Mouse (Mus musculus): Measurements from ENCODE around the gene Ppm1j. TPM values are rescaled to one million over a fixed set of nuclear protein-coding genes. Genes with fewer than 3 reads are reported as not detected.

Ppm1j gene
- total and polyA plus RNA-seq, 2 experiments, result 0.28 to 1.4 TPM

DNA sequence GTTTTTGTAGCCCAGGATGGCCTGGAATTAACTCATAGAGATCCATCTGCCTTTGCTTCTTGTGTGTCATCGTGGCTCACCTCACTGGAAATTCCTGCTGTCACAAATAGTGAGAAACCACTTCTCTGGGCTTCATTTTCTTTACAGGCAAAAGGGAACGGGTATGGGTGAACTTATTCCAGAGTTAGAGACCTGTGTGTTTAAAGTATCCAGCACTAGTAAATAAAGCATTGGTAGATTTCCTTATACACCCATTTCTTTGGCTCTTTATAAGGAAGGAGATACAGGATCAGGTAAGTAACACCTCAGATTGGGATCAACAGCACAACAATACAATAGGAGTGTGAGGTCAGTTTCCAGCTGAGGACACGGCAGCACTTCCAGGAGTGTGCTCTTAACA lies 7.2 kb downstream of the Ppm1j start, which contains the start of gene Rhoc:
TSS of gene Rhoc (plus strand) at position 301 of the 400 bp plus-strand sequence.
- H3K27me3 ChIP-seq (ENCODE audit: control insufficient read depth, insufficient read depth, low read length), result no peaks in the 10 kb centered on the region
- TF ChIP-seq POLR2A (IDR thresholded peaks at IDR 0.05; ENCODE audit: extremely low read depth, insufficient read depth, low read length) (no peak), CTCF (IDR thresholded peaks at IDR 0.05; ENCODE audit: low read depth, low read length) (no peak)
- no peaks in the 10 kb centered on the region for H3K36me3 ChIP-seq (ENCODE audit: control insufficient read depth, insufficient read depth, low read length)
- H3K27ac ChIP-seq (replicated peaks; ENCODE audit: insufficient read depth, low read depth, low read length), result peak within 1 kb of the TSS; percentile 59
- no peak for DNase-seq (ENCODE audit: extremely low read depth, low read depth, low spot score)
- H3K4me3 ChIP-seq (ENCODE audit: insufficient read depth, low read depth, low read length), result peak within 1 kb of the TSS; percentile 82
- 43% methylated on average over 3 of the region's 3 CpGs for WGBS
- peaks cover 7% of the 10 kb centered on the region for H3K4me1 ChIP-seq (ENCODE audit: control insufficient read depth, insufficient read depth, low read length)
- H3K9ac ChIP-seq (ENCODE audit: low read depth, low read length), result peak within 1 kb of the TSS; percentile 89
- no peaks in the 10 kb centered on the region for H3K79me2 ChIP-seq (ENCODE audit: control insufficient read depth, insufficient read depth, low read length)

DNA sequence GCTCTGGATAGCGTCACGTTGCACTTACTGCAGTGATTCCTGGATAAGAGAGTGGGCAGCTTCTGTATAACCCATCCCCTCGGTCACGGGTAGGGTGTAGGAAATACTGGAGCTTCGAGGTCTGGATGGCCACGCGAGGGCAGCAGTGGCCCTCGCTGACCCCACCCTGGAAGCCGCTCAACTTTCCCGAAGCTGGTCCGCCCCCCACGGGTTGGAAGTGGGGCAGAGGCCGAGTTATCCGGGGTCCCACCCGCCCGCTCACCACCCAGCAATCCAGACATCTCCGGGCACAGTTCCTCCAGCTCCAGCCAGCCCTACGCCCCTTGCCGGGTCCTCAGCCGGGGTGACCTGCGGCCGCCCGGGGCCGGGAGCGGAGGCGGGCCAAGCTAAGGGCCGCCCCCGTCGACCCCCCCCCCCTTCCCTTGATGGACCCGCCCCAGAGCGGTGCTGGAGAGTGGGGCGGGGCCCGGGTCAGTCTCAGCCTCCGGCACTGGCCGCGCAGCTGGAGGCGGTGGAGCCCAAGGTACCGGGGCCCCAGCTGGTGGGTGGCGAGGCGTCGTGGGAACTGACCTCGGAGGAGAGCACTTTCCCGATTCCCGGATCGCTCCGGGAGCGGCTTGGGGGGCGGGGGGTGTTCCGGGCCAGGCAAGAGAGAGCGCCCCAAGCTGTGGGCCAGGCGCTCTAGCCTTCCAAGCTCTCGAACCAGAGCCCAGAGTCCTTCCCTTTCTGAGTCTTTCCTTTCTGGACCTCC lies 7.9 kb downstream of the Ppm1j start:
- Histone ChIP-seq H3K36me3 (ENCODE audit: control insufficient read depth, insufficient read depth, low read length) (no peaks in the 10 kb centered on the region), H3K27me3 (ENCODE audit: control insufficient read depth, insufficient read depth, low read length) (no peaks in the 10 kb centered on the region), H3K4me3 (ENCODE audit: insufficient read depth, low read depth, low read length) (peak overlapping the region; percentile 82), H3K27ac (replicated peaks; ENCODE audit: insufficient read depth, low read depth, low read length) (peak overlapping the region; percentile 59), H3K79me2 (ENCODE audit: control insufficient read depth, insufficient read depth, low read length) (no peaks in the 10 kb centered on the region), H3K9ac (ENCODE audit: low read depth, low read length) (peak overlapping the region; percentile 89), H3K4me1 (ENCODE audit: control insufficient read depth, insufficient read depth, low read length) (peaks cover 10% of the 10 kb centered on the region)
- 1% methylated on average over 43 of the region's 52 CpGs for WGBS
- peak; percentile 50 for DNase-seq (ENCODE audit: extremely low read depth, low read depth, low spot score)
- TF ChIP-seq POLR2A (IDR thresholded peaks at IDR 0.05; ENCODE audit: extremely low read depth, insufficient read depth, low read length), result 0 out of 2 replicates have a peak, but pooled peaks have one; percentile 15
- peak; percentile 86 for TF ChIP-seq CTCF (IDR thresholded peaks at IDR 0.05; ENCODE audit: low read depth, low read length)

DNA sequence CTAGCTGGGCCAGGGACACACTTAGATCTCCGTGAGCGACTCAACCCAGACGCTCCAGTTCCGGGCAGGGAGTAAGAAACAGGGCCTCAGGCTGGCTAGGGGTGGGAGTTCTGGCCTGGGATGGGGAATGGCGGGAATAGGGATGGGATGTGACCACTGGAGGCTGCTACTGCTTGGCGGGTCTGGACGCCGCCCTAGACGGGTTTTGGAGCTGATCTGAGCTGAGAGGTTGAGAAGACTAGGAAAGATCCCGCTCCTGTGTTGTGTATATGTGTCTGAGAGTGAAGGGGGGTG lies 8.4 kb downstream of the Ppm1j start:
- TF ChIP-seq CTCF (IDR thresholded peaks at IDR 0.05; ENCODE audit: low read depth, low read length) (no peak), POLR2A (IDR thresholded peaks at IDR 0.05; ENCODE audit: extremely low read depth, insufficient read depth, low read length) (no peak)
- WGBS, result 4% methylated on average over 10 of the region's 10 CpGs
- peaks cover 15% of the 10 kb centered on the region for H3K4me1 ChIP-seq (ENCODE audit: control insufficient read depth, insufficient read depth, low read length)
- H3K27ac ChIP-seq (replicated peaks; ENCODE audit: insufficient read depth, low read depth, low read length), result peak overlapping the region; percentile 59
- DNase-seq (ENCODE audit: extremely low read depth, low read depth, low spot score), result no peak
- H3K4me3 ChIP-seq (ENCODE audit: insufficient read depth, low read depth, low read length), result peak overlapping the region; percentile 82
- no peaks in the 10 kb centered on the region for H3K36me3 ChIP-seq (ENCODE audit: control insufficient read depth, insufficient read depth, low read length)
- H3K27me3 ChIP-seq (ENCODE audit: control insufficient read depth, insufficient read depth, low read length), result no peaks in the 10 kb centered on the region
- no peaks in the 10 kb centered on the region for H3K79me2 ChIP-seq (ENCODE audit: control insufficient read depth, insufficient read depth, low read length)
- peak overlapping the region; percentile 89 for H3K9ac ChIP-seq (ENCODE audit: low read depth, low read length)

DNA sequence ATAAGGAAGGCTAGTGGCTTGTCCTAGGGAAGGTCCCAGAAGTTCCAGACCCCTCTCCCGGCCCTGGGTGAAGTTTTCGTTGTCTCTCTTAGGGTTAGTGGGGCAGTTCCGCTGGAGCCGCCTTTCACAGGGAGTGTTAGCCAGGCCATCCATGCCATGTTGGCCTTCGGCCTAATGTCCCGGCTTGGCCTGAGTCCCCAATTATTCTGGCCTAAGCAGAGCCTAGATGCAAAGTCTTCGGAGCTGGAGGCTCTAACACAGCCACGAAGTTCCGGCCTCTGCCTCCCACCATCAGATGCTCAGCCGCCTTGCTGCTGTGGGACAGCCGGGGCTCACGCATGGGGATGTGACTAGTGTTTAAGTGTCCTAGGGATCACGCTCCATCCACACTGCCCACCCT lies 9.0 kb downstream of the Ppm1j start:
- Histone ChIP-seq H3K36me3 (ENCODE audit: control insufficient read depth, insufficient read depth, low read length) (no peaks in the 10 kb centered on the region), H3K9ac (ENCODE audit: low read depth, low read length) (peak overlapping the region; percentile 7), H3K27me3 (ENCODE audit: control insufficient read depth, insufficient read depth, low read length) (no peaks in the 10 kb centered on the region), H3K4me3 (ENCODE audit: insufficient read depth, low read depth, low read length) (peak overlapping the region; percentile 82), H3K79me2 (ENCODE audit: control insufficient read depth, insufficient read depth, low read length) (no peaks in the 10 kb centered on the region), H3K27ac (replicated peaks; ENCODE audit: insufficient read depth, low read depth, low read length) (no peak overlapping the region), H3K4me1 (ENCODE audit: control insufficient read depth, insufficient read depth, low read length) (peaks cover 17% of the 10 kb centered on the region)
- TF ChIP-seq POLR2A (IDR thresholded peaks at IDR 0.05; ENCODE audit: extremely low read depth, insufficient read depth, low read length) (no peak), CTCF (IDR thresholded peaks at IDR 0.05; ENCODE audit: low read depth, low read length) (no peak)
- peak; percentile 42 for DNase-seq (ENCODE audit: extremely low read depth, low read depth, low spot score)
- 21% methylated on average over 13 of the region's 13 CpGs for WGBS

DNA sequence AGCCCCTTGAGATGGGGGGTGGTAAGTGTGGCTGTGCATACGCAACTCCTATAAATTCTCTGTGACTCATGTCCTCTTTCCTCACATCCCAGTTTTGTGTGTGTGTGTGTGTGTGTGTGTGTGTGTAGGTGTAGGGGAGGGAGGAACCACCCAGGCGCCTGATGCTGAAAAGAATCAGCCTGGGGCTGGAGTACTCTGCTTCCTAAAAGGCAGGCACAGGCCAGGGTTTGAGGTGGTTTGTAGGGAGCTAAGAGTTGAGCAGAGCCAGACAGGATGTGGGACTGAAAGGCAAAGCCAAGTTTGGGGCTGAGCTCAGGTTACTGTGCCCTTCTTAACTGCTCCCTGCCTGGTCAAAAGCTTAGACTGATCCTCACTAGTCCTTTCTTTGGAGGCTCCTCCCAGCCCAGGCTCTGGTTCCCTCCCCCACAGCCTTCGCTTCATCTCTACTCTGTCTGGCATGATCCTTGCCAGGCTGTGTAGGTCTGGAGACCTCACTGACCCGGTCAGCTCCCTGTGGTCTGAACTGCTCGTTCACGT lies 9.6 kb downstream of the Ppm1j start:
- TF ChIP-seq CTCF (IDR thresholded peaks at IDR 0.05; ENCODE audit: low read depth, low read length), result no peak
- no peak for TF ChIP-seq POLR2A (IDR thresholded peaks at IDR 0.05; ENCODE audit: extremely low read depth, insufficient read depth, low read length)
- no peak overlapping the region for H3K27ac ChIP-seq (replicated peaks; ENCODE audit: insufficient read depth, low read depth, low read length)
- no peaks in the 10 kb centered on the region for H3K27me3 ChIP-seq (ENCODE audit: control insufficient read depth, insufficient read depth, low read length)
- no peak for DNase-seq (ENCODE audit: extremely low read depth, low read depth, low spot score)
- 50% methylated on average over 6 of the region's 6 CpGs for WGBS
- peaks cover 17% of the 10 kb centered on the region for H3K4me1 ChIP-seq (ENCODE audit: control insufficient read depth, insufficient read depth, low read length)
- peak overlapping the region; percentile 45; the same call in 1 of the 2 replicates for H3K4me3 ChIP-seq (ENCODE audit: insufficient read depth, low read depth, low read length)
- no peak overlapping the region for H3K9ac ChIP-seq (ENCODE audit: low read depth, low read length)
- H3K36me3 ChIP-seq (ENCODE audit: control insufficient read depth, insufficient read depth, low read length), result no peaks in the 10 kb centered on the region
- no peaks in the 10 kb centered on the region for H3K79me2 ChIP-seq (ENCODE audit: control insufficient read depth, insufficient read depth, low read length)

DNA sequence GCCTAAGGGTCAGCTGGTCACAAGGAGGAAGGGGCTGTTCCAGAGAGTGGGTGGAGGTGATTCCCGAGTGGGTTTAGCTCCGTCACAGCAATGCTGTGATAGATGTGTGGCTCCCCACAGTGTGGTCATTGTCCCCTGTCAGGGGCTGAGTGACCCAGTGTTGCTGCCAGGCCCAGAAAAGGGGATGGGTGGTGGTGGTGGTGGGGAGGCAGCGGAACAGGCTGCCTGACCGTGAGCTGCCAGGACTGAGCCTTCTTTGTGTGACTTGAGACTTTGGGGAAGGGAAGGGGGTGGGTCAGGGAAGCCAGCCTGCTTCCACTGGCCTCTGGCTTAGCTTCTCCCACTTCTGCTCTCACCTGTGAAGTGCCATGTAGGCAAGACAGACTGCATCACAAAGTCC lies 10.2 kb downstream of the Ppm1j start:
- TF ChIP-seq CTCF (IDR thresholded peaks at IDR 0.05; ENCODE audit: low read depth, low read length) (no peak), POLR2A (IDR thresholded peaks at IDR 0.05; ENCODE audit: extremely low read depth, insufficient read depth, low read length) (no peak)
- DNase-seq (ENCODE audit: extremely low read depth, low read depth, low spot score), result no peak
- H3K36me3 ChIP-seq (ENCODE audit: control insufficient read depth, insufficient read depth, low read length), result no peaks in the 10 kb centered on the region
- H3K4me3 ChIP-seq (ENCODE audit: insufficient read depth, low read depth, low read length), result no peak overlapping the region
- H3K79me2 ChIP-seq (ENCODE audit: control insufficient read depth, insufficient read depth, low read length), result no peaks in the 10 kb centered on the region
- H3K27me3 ChIP-seq (ENCODE audit: control insufficient read depth, insufficient read depth, low read length), result no peaks in the 10 kb centered on the region
- WGBS, result 69% methylated on average over 4 of the region's 4 CpGs
- H3K4me1 ChIP-seq (ENCODE audit: control insufficient read depth, insufficient read depth, low read length), result peaks cover 17% of the 10 kb centered on the region
- H3K9ac ChIP-seq (ENCODE audit: low read depth, low read length), result no peak overlapping the region
- H3K27ac ChIP-seq (replicated peaks; ENCODE audit: insufficient read depth, low read depth, low read length), result no peak overlapping the region

All from liver, adult 2 months (tissue).